In genomic region chr10:106273335-106273734, GRCm38 (mm10) we compare ENCODE assay signal across 18 mouse cellular contexts.
"Had no signal": no experiment of that assay in that cellular context is flagged by ENCODE, and none has a peak within 500 bp of the region (broad histone marks: within the 10 kb centered on the region; RNA-seq: fewer than 3 reads in every experiment).

No protein-coding gene starts in this region.

- H3K4me2 ChIP-seq: limb, embryonic 15.5 days; liver, embryonic 12.5 days; midbrain, embryonic 12.5 days; neural tube, embryonic 13.5 days; neural tube, embryonic 15.5 days had no signal

- H3K36me3 ChIP-seq: limb, embryonic 15.5 days; liver, embryonic 12.5 days; midbrain, embryonic 10.5 days; midbrain, embryonic 12.5 days; neural tube, embryonic 13.5 days; neural tube, embryonic 15.5 days had no signal

- ATAC-seq: liver, embryonic 12.5 days; midbrain, embryonic 16.5 days had no signal

- H3K4me3 ChIP-seq: limb, embryonic 15.5 days; liver, embryonic 12.5 days; midbrain, embryonic 10.5 days; midbrain, embryonic 12.5 days; myocyte; neural tube, embryonic 13.5 days; neural tube, embryonic 15.5 days had no signal

- DNase-seq: midbrain, embryonic 14.5 days; retina, postnatal 1 day; right cerebral cortex, adult 18-20 months; right cerebral cortex, postnatal 25 days; right cerebral cortex, postnatal 4 days; spleen, adult 18-20 months; thymus, adult 18-20 months; thymus, postnatal 14 days; thymus, postnatal 36 days had no signal

- H3K9me3 ChIP-seq: limb, embryonic 15.5 days; liver, embryonic 12.5 days; midbrain, embryonic 10.5 days; midbrain, embryonic 12.5 days; neural tube, embryonic 13.5 days; neural tube, embryonic 15.5 days had no signal

- H3K27me3 ChIP-seq: limb, embryonic 15.5 days; liver, embryonic 12.5 days; midbrain, embryonic 12.5 days; neural tube, embryonic 13.5 days; neural tube, embryonic 15.5 days had no signal

- H3K4me1 ChIP-seq: limb, embryonic 15.5 days; liver, embryonic 12.5 days; midbrain, embryonic 10.5 days; midbrain, embryonic 12.5 days; neural tube, embryonic 13.5 days; neural tube, embryonic 15.5 days had no signal

- H3K27ac ChIP-seq: limb, embryonic 15.5 days; liver, embryonic 12.5 days; liver, embryonic 14.5 days; midbrain, embryonic 10.5 days; midbrain, embryonic 12.5 days; neural tube, embryonic 13.5 days; neural tube, embryonic 15.5 days had no signal

- H3K9ac ChIP-seq: limb, embryonic 15.5 days; liver, embryonic 12.5 days; liver, embryonic 14.5 days; midbrain, embryonic 12.5 days; neural tube, embryonic 13.5 days; neural tube, embryonic 15.5 days had no signal
